Mouse (Mus musculus) spleen, postnatal 4 days (tissue): ENCODE data around the gene Aldh5a1.

Source experiments
- DNase-seq, 2 experiments: peaks; one replicate each; pipeline ENCODE4 v3.0.0; 2022; ENCODE audit warnings: low spot score in 2 of 2

Aldh5a1 gene

DNA sequence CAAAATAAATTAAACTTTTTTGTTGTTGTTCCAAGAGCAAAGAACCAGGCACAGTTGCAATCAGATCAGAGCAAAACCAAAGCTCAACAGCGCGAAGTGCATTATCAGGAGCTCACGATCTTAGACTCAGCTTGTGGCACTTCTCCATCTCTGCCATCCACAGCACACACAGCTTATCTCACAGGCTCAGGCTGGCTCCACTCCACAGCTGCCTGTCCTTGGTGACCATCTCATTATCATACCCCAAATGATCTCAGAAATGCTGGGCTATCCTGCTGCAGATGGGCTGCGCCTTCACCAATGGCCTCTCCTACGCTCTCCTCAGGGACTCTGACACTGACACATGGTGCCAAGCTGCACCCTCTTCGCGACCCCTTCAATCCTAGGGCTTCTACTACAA, 4.3 kb downstream of the Aldh5a1 start:
- no peak for DNase-seq

DNA sequence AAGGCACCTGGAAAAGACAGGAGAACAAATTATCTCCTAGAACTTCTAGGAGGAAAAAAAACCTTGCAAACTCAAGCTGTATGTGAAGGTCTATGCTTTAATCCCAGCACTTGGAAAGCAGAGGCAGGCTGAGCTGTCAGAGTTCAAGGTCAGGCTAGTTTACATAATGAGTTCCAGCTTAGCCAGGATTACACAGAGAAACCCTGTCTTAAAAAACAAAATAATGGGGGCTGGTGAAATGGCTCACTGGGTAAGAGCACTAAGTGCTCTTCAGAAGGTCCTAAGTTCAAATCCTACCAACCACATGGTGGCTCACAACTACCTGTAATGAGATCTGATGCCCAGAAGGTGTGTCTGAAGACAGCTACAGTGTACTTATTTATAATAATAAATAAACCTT, 6.9 kb downstream of the Aldh5a1 start:
- DNase-seq = no peak

DNA sequence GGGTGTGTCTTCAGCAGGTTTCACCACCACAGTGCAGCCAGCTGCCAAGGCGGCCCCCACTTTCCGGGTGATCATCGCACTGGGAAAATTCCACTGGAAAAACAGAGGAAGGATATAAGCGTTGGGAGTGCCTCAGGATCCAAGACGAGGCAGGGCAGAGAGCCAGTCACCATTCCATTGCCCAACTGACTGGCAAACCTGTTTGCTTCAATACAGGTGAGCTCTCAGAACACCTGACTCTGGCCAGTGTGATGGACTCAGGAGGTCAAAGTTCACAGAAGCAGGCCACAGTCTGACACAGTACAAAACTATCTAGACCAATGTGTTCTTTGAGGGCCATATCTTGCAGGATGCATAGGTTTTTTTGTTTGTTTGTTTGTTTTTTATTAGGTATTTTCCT, 13.5 kb downstream of the Aldh5a1 start:
- no peak for DNase-seq

DNA sequence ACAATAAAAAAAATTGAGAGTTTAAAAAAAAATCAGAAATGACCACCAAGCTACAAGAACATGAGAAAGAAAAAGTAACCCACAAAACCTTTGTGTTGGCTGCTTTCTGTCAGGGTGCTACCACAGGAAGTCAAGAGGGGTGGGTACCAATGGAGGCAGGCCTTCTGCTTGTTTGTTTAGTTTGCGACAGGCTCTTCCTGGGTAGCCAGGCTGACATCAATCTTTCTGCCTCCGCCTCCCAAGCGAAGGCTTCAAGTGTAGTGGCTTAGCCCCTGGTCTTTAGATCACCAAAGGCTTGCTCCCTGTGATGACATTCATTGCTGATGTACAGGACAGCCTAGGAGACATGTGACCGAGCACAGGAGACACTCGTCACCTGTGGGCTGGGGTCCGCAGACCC, 16.2 kb downstream of the Aldh5a1 start:
- no peak for DNase-seq

DNA sequence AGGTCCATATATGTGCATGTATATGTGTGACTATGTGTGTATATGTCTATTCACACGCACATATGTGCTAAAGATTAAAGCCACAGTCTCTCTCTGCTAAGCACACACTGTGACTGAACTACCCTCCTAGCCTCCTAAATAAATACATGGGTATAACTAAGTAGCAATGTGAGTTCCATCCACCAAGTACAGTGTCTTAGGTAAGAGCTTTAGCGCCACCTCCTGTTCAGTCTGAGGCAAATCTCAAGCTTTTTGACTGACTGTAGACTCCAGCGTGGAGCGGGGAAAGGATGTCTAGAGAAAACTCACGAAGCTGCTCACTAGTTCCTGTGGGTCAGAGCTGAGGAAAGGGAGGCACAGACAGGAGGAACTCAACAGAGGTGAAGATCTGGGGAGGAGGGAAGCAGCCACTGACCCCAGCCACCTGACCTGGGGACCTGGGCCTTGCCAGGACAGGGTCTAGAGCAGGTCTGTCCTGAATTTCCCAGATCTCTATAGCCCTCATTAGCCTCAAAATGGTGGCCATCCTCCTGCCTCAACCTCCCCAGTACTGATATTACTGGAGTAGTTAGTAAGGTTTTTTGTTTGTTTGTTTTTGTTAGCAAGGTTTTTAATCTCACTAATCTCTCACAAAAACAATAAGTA, 17.0 kb downstream of the Aldh5a1 start:
- peak; percentile 36 to 76 for DNase-seq

DNA sequence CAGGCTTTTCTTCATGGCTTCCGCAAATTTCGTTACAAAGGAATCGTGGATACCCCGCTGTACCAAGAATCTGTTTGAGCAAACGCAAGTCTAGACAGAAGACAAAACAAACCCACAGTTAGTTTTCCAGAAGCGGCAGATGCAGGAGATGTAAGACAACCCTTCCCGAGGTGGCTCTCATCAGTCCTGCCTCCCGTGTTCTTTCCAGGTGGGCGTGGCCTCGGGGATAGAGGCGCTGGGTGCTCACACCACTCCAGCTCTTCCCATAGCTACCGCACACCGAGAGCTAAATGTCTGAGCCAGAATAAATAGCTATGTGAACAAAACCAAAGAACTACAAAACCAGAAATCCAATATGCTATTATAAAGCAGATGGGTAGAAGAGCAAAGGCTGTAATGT, 21.6 kb downstream of the Aldh5a1 start:
- no peak for DNase-seq

DNA sequence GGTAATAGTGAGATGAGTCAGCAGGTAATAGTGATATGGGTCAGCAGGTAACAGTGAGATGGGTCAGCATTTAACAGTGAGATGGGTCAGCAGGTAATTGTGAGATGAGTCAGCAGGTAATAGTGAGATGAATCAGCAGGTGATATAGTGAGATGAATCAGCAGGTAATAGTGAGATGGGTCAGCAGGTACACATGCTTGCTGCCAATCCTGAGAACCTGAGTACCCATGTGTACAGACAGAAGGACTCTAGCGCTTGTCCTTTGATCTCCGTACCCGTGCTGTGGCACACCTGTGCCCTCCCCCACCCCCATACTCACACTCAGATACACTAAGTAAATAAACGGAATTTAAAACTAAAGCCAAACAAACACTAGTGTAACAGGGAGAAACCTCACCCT, 22.5 kb downstream of the Aldh5a1 start:
- DNase-seq = no peak

DNA sequence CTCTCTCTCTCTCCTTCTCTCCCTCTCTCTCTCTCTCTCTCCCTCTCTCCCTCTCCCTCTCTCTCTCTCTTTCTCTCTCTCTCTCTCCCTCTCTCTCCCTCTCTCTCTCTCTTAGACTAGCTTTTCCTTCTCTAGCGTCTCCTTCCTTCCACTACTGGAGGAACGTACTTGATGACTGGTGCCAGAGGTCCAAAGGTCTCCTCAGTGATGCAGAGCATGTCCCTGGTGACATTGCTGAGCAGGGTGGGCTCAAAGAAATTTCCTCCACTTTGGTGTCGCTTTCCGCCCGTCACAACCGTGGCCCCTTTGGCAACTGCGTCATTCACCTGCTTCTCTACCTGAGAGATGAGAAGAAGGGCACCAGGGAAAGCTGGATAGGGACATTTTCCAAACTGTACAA, 23.9 kb downstream of the Aldh5a1 start:
- DNase-seq = no peak

DNA sequence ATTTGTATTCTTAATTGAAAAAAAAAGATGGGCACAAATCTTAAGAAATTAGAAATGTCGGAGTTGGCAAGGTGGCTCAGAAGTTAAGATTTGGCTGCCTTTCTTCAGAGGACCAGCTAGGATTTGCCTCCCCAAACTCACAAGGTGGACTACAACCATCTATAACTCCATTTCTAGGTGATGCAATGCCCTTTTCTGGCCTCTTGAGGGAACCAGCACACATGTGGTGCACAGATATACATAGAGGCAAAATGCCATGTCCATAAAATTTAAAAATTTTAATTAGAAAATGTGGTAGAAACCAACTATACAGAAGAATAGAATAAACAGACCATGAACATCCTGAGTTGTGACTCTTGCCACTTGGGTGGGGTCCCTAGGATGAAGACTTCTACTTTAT, 28.3 kb downstream of the Aldh5a1 start:
- no peak for DNase-seq

DNA sequence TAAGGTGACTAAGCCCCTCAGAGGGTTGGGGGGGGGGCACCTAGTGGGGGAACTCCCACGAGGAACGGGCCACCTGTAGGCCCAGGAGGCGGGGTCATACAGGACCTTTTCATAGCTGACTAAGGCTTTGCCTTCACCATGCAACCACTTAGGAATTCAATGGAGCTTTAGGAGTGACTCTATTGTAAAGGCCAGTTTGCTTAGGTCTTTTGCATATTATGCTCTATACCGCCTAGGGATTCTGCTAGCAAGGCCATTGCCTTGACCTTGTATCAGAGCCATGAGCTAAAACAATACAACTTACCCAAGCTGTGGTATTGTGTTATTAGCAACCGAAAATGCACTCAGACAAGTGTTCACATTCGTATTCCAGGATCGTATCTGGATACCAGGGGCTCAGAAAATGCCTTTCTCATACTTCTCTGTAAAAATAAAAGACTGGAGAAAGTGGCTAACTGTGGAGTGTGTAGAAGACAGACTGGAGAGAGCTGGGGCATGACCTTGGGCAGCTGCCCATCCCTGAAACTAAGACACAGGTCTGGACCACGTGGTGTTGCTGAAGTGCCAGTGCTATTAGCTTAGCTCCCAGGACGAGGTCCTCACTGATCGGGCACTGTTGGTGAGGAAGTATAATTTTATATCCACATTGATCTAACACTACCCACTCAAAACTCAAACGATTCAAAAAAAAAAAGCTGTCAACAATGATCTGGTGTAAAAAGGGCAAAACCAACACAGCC, 30.5 kb downstream of the Aldh5a1 start:
- DNase-seq = no peak

DNA sequence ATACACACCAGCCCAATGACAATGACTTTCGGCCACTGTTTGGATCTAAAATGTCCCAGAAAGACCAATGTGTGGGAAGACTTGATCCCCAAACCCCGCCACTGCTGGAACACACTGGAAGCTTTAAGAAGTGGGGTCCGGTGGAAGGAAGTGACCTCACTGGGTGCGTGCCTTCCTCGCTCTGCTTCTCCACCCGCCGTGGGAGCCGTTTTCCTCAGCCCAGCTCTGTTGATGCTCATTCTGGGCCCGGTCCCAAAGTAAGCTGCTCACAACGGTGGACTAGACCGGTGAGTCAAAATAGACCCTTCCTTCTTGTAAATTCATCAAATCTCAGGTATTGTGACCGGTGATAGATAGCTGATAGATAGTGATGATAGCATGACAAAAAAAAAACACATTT, 32.0 kb downstream of the Aldh5a1 start:
- DNase-seq = no peak

DNA sequence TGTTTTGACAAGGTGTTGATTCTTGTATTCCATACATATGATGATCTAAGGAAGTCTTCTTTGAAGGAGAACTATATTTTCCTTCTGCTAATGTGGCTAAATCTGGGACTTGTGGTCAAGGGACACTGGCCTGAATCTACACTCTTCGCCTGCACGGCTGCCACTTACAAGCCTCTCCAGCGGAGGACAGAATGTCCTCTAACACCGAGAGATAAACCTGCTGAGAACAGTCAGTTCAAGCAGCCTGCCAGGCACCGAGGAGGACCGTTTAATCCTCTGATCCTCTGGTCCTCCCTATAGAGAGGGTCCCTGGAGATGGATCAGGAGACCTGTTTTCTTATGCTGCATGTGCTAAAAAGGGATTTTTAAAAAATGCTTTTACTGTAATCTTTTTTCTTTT, 34.0 kb downstream of the Aldh5a1 start:
- DNase-seq = no peak

DNA sequence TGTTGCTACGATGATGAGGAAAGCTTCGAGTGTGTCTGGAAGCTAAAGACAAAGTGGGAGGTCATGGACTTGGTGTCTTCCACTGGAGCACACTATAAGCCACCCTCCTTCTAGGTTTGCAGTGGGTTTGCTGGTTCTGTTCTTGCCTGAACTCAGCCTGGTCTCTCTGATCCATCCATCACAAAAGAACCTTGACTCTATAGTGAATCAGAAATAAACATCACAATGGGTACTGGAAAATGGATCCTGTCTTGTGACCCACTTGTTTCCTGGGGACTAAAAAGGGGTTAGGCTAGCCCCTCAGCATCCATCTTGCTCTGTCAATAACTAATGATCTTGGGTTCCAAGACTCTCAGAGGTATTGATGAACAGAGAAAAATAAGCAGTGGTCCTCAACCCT, 35.5 kb downstream of the Aldh5a1 start:
- DNase-seq = no peak

DNA sequence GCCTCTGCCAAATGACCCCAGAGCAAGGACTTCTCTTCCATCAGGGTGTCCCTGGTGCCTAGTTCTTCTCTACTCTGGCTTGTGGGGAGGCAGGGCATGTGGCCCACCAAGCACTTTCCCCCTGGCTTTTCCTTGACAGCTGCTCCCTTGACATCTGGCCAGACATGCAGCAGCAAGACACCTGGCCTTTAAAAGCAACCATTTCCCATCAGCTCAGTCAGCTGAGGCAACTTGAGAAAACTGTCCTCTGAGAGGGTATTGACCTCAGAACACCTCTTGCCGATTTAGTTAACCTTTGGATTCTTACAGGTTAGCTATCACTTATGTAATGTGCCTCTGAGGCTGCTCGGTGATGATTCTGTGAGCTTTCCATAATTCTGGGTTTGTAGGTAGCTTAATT, 43.6 kb downstream of the Aldh5a1 start:
- DNase-seq = no peak

DNA sequence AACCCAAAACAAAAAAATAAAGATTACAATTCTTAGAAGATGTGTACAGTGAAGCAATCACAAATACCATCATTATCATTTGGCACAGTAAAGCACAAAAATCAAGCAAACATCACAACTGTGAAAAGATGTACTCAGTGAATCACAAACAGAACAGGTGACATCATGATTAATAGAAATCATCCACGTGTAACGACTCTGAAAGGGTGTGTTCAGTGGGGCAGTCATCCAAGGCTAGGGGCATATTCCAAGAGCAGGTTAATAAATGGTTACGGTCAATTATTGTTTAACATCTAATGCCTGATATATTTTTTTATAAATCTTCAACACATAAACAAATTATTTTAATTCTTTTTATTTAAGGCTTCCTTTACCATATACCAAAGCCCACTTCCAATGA, 44.9 kb downstream of the Aldh5a1 start:
- no peak for DNase-seq

DNA sequence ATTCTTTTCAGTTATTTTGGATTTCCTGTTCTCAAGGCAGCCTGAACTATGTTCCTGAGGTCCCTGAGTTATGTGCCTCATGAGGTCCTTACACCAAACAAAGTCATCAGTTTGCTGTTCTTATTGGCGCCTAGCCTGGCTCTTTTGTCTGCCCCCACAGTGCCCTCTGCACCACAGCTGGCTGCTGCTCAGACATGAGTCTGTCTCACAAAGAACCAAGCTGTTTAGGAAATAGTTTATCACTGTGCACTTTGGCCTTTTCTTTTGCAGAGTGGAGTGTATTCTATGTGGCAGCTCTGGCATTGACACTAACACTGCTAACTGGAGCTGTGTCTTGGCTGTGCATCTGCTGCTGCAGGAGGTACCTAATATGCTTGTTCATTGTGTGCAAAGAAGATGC, 47.9 kb downstream of the Aldh5a1 start:
- DNase-seq = no peak

DNA sequence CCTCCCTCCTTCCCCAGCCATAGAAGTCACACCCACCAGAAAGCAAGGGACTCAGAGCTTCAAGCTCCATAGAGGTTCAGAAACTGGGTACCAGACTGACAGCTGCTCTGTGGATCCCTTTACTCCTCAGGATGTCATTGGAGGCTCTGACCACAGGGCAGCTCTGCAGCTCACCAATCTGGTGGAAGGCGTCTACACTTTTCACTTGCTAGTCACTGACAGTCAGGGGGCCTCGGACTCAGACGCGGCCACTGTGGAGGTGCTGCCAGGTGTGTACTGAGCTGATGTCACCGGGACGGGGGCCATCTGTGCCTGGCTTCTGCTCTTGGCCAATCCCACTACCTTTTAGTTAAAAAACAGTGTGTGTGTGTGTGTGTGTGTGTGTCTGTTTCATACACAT, 55.0 kb downstream of the Aldh5a1 start:
- DNase-seq = no peak

DNA sequence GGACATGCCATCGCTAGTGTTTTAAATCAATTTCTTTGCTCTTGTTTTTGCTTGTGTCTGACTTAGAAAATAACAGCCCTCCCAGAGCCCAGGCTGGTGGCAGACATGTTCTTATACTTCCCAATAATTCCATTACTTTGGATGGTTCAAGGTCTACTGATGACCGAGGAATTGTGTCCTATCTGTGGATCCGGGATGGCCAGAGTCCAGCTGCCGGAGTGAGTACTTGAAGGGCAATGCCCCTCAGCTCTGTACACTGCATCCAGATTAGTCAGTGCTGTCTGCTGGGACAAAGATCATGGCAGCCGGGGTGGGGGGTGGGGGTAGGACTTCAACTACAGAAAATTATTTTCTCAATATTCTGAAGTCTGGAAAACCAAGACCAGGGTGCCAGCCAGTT, 56.8 kb downstream of the Aldh5a1 start:
- no peak for DNase-seq

DNA sequence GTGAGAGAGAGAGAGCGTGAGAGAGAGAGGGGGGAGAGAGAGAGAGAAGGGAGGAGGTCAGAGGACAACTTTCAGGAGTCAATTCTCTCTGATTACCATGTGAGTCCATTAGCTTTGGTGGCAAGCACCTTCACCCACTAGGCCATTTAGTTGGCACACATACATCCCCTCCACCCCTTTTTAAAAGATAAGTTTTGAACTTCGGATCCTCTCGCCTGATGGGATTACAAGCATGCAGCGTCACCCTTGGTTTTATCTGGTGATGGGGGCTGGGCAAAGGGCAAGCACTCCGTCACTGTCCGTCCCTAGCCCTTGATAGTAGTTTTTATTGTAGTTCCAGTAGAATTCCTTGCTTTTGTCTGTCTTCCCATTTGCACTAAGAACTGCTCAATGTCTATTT, 57.3 kb downstream of the Aldh5a1 start:
- no peak for DNase-seq

DNA sequence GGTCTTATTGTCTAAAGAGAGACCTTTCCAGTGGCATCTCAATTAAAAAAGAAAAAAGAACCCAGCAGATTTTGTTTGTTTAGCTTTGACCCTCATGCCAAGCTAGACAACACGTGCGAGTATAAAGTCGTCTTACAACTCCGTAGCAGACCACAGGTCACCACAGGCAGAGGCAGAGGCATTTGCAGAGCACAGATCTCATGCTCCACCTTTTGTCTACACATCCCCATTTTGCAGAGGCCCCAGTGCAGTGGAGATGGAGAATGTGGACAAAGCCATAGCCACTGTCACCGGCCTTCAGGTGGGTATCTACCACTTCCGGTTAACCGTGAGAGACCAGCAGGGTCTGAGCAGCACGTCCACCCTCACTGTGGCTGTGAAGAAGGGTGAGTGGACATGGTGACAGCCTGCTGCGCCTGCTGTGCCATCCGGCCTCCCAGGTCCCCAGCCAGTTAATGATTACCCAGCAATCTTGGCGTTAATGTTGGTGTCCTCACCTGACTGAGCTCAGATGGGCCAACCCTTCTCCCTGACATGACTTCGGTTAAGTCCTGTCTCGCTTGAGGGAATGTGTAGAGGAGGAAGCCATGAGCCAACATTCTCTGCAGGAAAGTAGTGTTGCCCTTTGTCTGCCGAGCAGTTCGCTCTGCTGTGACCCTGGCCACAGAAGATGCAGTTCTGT, 58.0 kb downstream of the Aldh5a1 start:
- no peak for DNase-seq

DNA sequence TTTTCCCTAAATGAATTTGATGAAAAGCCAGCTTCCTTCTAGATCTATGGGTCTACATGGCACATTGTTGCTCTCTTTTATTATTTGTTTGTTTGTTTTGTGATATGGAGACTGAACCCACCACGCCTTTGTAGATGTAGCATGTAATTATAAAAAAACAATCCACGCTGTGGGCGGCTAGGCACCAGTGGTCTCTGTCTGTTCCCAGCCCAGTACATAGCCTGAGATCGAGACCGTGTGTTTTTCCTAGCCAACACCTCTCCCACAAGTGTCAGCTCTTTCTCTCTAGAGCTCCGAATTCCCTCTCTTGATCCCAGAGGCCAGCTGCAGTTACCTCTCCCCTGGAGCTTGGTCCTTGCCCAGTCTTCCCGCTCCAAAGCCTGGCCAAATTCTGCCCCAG, 69.2 kb downstream of the Aldh5a1 start:
- DNase-seq = no peak

DNA sequence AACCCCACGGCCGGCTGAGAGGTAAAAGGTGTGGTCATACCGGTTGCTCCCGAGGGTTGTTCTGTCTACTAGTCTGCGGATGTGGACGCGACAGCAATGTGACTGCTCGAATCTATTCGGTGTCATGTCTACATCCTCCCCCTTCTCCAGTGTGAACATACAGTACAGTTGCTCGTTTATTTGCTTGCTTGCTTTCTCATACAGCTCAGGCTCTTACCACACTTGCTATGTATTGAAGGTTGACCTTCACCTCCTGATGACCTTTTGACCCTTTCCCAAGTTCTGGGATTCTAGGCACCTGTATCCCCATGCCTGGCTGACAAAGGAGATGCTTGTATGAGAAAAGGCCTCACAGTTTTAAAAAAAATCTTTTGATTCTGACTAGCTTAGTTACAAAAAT, 69.7 kb downstream of the Aldh5a1 start:
- DNase-seq = no peak
